Mouse (Mus musculus) cerebellum, adult 2 months (tissue): ENCODE data around the gene Hist1h4h. TPM values are rescaled to one million over a fixed set of nuclear protein-coding genes. Genes with fewer than 3 reads are reported as not detected.

ENCODE experiments used
- DNase-seq, 2 experiments: peaks; one replicate each; pipeline ENCODE4 v3.0.0; 2021
- H3K27ac ChIP-seq: fragments of 200-500 bp; 2 replicates; pipeline ENCODE4 v1.5.1; 2012; ENCODE audit warnings: low read length, control low read depth, inconsistent platforms; ENCODE audit not compliant: insufficient read depth
- H3K27me3 ChIP-seq: fragments of 200-500 bp; 2 replicates; pipeline ENCODE4 v1.6.1; 2012; ENCODE audit warnings: inconsistent platforms, mild to moderate bottlenecking, low read length, moderate library complexity; ENCODE audit not compliant: control insufficient read depth, insufficient read depth
- H3K4me1 ChIP-seq: fragments of 200-500 bp; 2 replicates; pipeline ENCODE4 v1.6.1; 2011; ENCODE audit warnings: low read length; ENCODE audit not compliant: control insufficient read depth, insufficient read depth
- H3K4me3 ChIP-seq: fragments of 200-500 bp; replicated peaks from 2 replicates; pipeline ENCODE3; 2011; ENCODE audit warnings: mild to moderate bottlenecking, low read depth, low read length, control low read depth; ENCODE audit not compliant: insufficient read depth
- CTCF ChIP-seq: fragments of 200-500 bp; IDR thresholded peaks from 2 replicates; pipeline ENCODE4 v1.5.1; 2011; ENCODE audit warnings: low read depth, mild to moderate bottlenecking, control low read depth, low read length, moderate library complexity, borderline replicate concordance; ENCODE audit not compliant: insufficient read depth
- POLR2A ChIP-seq: fragments of 200-500 bp; IDR thresholded peaks from 2 replicates; pipeline ENCODE4 v1.6.1; 2011; ENCODE audit warnings: low read length, control low read depth, borderline replicate concordance; ENCODE audit not compliant: insufficient read depth
- WGBS: fragments of 180-500 bp; shearing (Covaris S2); methylation state at CpG from one replicate; pipeline ENCODE4 v1.1.7; 2018; 5-methylcytosine and 5-hydroxymethylcytosine counted together
- polyA plus RNA-seq: library from polyadenylated mRNA; depleted of rRNA; stranded (reverse); fragments of >200 nt; gene quantifications from 2 replicates; pipeline ENCODE4 v1.2.3, GENCODE M21; 2012

Hist1h4h gene
- polyA plus RNA-seq, 1 experiment, result 33.0 TPM

DNA sequence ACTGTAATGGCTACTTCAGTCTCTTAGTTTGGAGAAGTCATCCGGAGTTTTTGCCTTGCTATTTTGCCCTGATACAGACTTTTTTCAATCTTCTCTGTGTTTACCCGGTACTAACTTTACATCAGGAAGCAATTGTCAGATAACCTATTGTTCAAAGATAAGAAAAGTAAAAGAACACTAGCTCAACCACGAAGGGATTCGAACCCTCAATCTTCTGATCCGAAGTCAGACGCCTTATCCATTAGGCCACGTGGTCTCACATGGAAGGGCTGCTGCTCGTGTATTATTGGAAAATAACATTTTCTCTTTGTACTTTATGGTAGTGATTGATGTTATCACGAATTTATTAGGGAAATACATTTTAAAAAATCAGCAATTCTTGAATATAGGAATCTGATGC is 27.1 kb upstream of the Hist1h4h start:
- WGBS, result 8% methylated on average over 9 of the region's 9 CpGs
- no peaks in the 10 kb centered on the region for H3K4me1 ChIP-seq
- no peak overlapping the region for H3K4me3 ChIP-seq
- H3K27me3 ChIP-seq, result no peaks in the 10 kb centered on the region; the same call in 1 of the 2 replicates
- no peak overlapping the region for H3K27ac ChIP-seq
- TF ChIP-seq POLR2A (no peak), CTCF (no peak)
- DNase-seq, result peak; percentile 38

DNA sequence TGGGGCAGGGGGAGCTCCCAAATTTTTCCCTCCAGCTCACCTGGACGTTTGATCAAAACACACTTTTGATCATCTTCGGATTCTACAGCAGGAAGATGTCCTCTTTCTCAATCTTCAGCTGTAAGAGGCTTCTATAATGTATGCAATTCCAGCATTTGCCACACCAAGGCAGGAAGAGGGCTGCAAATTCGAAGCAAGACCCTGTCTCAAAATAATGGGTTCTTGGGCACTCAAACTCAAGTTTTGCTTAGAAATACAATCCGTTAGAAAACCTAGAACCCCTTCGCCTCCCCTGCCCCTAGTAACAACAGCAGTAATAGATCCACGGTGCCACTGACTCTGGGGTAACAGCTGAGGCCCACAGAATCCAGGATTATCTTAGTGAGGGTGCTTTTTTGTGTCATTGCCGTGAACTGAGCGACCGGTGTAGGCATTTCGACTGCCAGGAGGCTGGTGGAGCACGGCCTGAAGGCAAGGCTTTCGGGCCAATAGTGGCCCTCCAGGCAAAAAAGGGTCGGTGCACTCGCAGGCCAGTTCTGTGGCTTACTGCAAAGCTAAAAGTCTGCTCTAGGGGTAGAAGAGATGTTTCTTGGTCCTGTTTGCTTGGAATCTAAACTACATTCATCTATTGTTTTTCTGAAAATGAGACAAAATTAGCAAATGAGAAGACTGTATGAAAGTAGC is 25.0 kb upstream of the Hist1h4h start:
- 33% methylated on average over 14 of the region's 14 CpGs for WGBS
- Histone ChIP-seq H3K27me3 (no peaks in the 10 kb centered on the region), H3K4me1 (no peaks in the 10 kb centered on the region), H3K27ac (no peak overlapping the region), H3K4me3 (no peak overlapping the region)
- no peak for DNase-seq
- TF ChIP-seq POLR2A, result no peak
- TF ChIP-seq CTCF, result no peak

DNA sequence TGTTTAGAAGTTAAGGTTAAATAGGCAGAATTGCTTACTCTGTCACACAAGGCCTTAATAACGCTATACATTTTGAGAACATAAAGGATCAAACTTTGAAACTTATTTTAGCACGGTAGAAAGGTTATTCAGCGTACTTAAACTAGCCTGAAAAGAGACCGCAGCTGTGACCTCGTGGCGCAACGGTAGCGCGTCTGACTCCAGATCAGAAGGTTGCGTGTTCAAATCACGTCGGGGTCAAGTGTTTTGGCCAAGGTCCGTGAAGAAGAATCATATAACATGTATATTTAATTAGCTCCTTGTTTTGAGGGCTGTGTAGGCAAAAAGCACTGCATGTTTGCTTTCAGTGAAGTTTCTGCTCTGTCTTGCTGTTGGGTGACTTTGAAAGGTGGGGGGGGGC is 24.5 kb upstream of the Hist1h4h start:
- Histone ChIP-seq H3K4me1 (no peaks in the 10 kb centered on the region), H3K27me3 (no peaks in the 10 kb centered on the region), H3K4me3 (no peak overlapping the region), H3K27ac (no peak overlapping the region)
- WGBS, result 47% methylated on average over 13 of the region's 13 CpGs
- TF ChIP-seq CTCF, result no peak
- DNase-seq, result peak in 1 of 2 experiments; percentile 27

DNA sequence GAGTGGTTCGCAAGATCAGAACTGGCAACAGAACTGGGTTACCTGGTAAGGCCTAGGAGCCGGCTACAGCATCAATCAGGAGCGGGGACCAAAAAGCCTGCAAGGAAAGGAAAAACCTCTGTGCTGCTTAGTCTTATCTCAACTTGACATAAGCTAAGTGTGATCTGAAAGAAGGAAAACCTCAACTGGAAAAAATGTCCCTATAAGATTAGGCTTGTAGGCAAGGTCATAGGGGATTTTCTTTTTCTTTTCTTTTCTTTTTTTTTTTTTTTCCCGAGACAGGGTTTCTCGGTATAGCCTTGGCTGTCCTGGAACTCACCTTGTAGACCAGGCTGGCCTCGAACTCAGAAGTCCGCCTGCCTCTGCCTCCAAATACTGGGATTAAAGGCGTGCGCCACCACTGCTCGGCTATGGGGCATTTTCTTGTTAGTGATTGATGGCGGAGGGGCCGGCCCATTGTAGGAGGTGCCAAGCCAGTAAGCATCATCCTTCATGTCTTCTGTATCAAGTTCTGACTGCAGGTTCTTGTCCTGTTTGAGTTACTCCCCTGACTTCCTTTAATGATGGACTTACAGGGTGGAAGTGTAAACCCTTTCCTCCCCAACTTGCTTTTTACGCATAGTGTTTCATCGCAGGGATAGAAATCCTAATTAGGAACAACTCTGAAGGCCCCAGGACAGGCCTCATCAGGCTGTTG is 23.9 kb upstream of the Hist1h4h start:
- Histone ChIP-seq H3K4me3 (no peak overlapping the region), H3K27ac (no peak overlapping the region), H3K4me1 (no peaks in the 10 kb centered on the region), H3K27me3 (no peaks in the 10 kb centered on the region)
- 59% methylated on average over 14 of the region's 14 CpGs for WGBS
- TF ChIP-seq CTCF (no peak), POLR2A (no peak)
- no peak for DNase-seq

DNA sequence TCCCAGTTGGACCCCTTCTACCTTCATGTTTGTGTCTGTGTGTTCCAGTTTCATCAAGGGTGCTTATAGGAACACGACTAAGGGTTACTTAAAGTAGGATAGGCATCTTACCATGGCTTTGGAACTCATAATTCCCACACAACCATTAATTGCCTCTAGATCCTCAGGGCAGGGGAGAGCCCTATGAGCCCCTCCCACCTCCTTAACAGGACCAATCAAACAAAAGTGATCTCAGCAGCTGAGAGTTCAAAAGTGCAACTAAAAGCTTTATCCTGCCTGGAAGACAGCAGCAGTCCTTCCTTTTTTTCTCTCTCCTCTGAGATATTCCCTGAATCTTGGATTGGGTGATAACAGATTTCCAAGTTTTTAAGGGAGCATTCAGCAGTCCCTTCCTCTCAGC is 20.7 kb upstream of the Hist1h4h start:
- WGBS, result 54% methylated on average over 1 of the region's 1 CpGs
- no peak overlapping the region for H3K27ac ChIP-seq
- DNase-seq, result no peak
- H3K4me1 ChIP-seq, result no peaks in the 10 kb centered on the region
- no peak for TF ChIP-seq CTCF
- H3K27me3 ChIP-seq, result no peaks in the 10 kb centered on the region
- H3K4me3 ChIP-seq, result no peak overlapping the region

DNA sequence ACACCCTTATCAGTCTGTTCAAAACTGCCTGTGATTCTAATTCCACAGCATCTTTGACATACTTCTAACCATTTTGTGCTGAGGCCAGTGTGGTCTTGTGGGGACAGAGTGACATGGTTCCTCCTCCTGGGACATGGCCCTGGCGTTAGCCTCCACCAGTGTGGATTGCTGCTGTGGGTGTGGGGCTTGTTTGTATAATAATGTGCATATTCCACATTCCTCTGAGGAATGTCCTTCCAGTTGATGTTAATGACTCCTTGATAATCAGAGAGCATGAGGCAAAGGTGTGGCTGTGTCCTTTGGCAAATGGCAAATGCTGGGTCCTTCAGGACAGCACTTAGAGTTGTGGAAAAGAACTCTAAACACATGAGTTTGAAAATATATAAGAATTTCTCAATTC is 17.3 kb upstream of the Hist1h4h start:
- Histone ChIP-seq H3K27me3 (no peaks in the 10 kb centered on the region), H3K4me3 (no peak overlapping the region), H3K4me1 (no peaks in the 10 kb centered on the region), H3K27ac (no peak overlapping the region)
- no peak for TF ChIP-seq POLR2A
- WGBS, result 93% methylated on average over 1 of the region's 1 CpGs
- DNase-seq, result no peak

DNA sequence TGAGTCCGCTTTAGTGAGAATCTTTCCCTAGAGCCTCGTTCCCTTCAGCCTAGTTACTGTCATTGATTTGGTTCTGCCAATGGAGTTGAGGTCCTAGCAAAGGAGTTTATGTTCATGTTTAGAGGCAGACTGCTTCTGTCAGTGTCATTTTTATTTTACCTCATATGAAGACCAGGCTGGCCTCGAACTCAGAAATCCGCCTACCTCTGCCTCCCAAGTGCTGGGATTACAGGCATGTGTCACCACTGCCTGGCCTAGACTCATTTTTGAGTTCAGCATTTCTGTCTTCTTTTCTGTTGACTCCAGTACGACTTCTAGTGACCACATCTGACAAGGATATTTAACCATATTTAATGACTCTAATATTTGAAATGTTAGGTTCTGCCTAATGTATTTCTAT is 15.6 kb upstream of the Hist1h4h start:
- Histone ChIP-seq H3K27me3 (no peaks in the 10 kb centered on the region), H3K4me3 (no peak overlapping the region), H3K27ac (no peak overlapping the region), H3K4me1 (no peaks in the 10 kb centered on the region)
- TF ChIP-seq CTCF (no peak), POLR2A (no peak)
- 85% methylated on average over 5 of the region's 5 CpGs for WGBS
- no peak for DNase-seq

DNA sequence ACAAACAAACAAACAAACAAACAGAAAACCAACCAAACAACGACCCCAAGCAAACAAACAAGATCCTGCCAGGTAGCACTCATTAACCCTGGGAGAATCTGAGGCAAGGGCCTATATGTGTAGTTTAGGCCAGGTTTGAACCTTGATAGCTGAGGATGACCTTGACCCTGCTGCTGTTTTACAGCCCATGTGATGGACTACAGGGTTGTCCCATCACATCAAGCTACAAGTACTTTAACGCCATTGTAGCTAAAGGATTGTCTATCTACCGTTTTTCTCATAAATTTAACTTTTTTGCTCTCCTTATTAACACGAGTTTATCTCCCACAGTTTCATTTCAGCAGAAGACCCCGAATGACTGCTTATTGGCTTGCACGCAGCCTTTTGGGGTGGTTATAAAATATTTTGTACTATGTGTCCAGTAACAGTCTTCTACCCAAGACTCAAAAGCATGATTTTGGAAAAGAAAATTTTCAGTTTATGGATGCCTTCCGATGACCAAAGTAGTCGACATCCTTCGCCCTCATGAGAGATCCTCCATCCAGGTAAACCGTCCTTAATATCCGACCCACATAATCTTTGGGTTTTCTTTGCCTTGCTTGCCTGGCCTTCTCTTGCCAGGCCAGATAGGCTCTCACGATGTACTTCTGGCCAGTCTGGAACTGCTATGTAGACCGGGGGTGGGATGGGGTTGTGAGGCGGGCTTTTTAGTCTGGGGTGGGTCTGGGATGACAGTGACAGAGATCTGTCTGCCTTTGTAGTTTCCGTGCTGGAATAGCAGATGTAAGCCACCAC is 14.8 kb upstream of the Hist1h4h start:
- Histone ChIP-seq H3K4me1 (no peaks in the 10 kb centered on the region), H3K27ac (no peak overlapping the region), H3K27me3 (no peaks in the 10 kb centered on the region), H3K4me3 (peak overlapping the region; percentile 38)
- no peak for TF ChIP-seq POLR2A
- TF ChIP-seq CTCF, result no peak
- 56% methylated on average over 15 of the region's 15 CpGs for WGBS
- DNase-seq, result no peak
